Mouse (Mus musculus): ENCODE measurements around the gene Usp48. TPM values are rescaled to one million over a fixed set of nuclear protein-coding genes. Genes with fewer than 3 reads are reported as not detected.
"Not testable (repeated sequence)": the region's sequence is repeated elsewhere in the genome, so short reads cannot be mapped to it uniquely, and the experiment has no call there.

Usp48 gene
- polyA plus RNA-seq, 1 experiment: 109 TPM

- H3K27me3 ChIP-seq (ENCODE audit: control insufficient read depth, insufficient read depth, low read length): no peaks in the 10 kb centered on the region
- whole genome bisulfite sequencing: 91% methylated on average over 10 of the region's 10 CpGs
Observed at GRCm38 (mm10) chr4:137574469-137574868, 19.1 kb upstream of the Usp48 start, which contains the start of gene Ldlrad2. Ldlrad2 (minus strand) TSS chr4:137574569.

DNA sequence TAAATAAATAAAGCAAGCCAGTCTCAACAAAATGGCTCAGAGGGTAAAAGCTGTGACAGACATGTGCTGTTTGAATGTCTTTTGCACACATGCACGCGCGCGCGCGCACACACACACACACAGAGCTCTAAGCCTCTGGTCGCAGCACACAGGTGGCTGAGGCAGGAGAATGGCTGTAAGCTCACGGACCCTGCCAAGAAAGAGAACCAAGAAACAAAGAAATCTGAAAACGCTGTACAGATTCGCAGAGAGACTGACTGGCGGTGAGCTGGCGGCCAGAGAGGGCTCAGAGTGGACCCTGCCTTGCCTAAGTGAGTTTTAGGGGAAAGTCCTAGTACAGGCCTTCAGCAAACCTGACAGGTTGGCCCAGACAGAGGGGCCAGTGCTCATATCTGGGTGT, 16.1 kb upstream of the Usp48 start:
- H3K36me3 ChIP-seq (ENCODE audit: control insufficient read depth, insufficient read depth, low read length): no peaks in the 10 kb centered on the region
- no peak overlapping the region for H3K27ac ChIP-seq (ENCODE audit: control insufficient read depth, insufficient read depth, low read length)
- H3K4me3 ChIP-seq (ENCODE audit: control insufficient read depth, insufficient read depth, low read length): no peak overlapping the region
- H3K4me1 ChIP-seq (replicated peaks; ENCODE audit: control insufficient read depth, insufficient read depth, low read length): no peaks in the 10 kb centered on the region
- H3K27me3 ChIP-seq (ENCODE audit: control insufficient read depth, insufficient read depth, low read length): no peaks in the 10 kb centered on the region
- no peak for TF ChIP-seq CTCF (IDR thresholded peaks at IDR 0.05; ENCODE audit: borderline replicate concordance, control insufficient read depth, extremely low read depth, insufficient read depth, low read length, poor library complexity)
- TF ChIP-seq POLR2A (IDR thresholded peaks at IDR 0.05; ENCODE audit: control insufficient read depth, extremely low read depth, insufficient read depth, low read length, poor library complexity): no peak
- DNase-seq: no peak
- WGBS: 98% methylated on average over 12 of the region's 12 CpGs

More at GRCm38 (mm10) chr4:137574469-137574868, 19.1 kb upstream of the Usp48 start, which contains the start of gene Ldlrad2:
- H3K36me3 ChIP-seq (ENCODE audit: control insufficient read depth, insufficient read depth, low read length): no peaks in the 10 kb centered on the region
- H3K4me1 ChIP-seq (replicated peaks; ENCODE audit: control insufficient read depth, insufficient read depth, low read length): no peaks in the 10 kb centered on the region
- no peak within 1 kb of the TSS for H3K4me3 ChIP-seq (ENCODE audit: control insufficient read depth, insufficient read depth, low read length)
- no peak for DNase-seq
- TF ChIP-seq POLR2A (IDR thresholded peaks at IDR 0.05; ENCODE audit: control insufficient read depth, extremely low read depth, insufficient read depth, low read length, poor library complexity): no peak
- TF ChIP-seq CTCF (IDR thresholded peaks at IDR 0.05; ENCODE audit: borderline replicate concordance, control insufficient read depth, extremely low read depth, insufficient read depth, low read length, poor library complexity): no peak
- no peak within 1 kb of the TSS for H3K27ac ChIP-seq (ENCODE audit: control insufficient read depth, insufficient read depth, low read length)

- 6% methylated on average over 39 of the region's 39 CpGs for WGBS
- Histone ChIP-seq H3K27ac (ENCODE audit: control insufficient read depth, insufficient read depth, low read length) (no peak overlapping the region), H3K4me1 (replicated peaks; ENCODE audit: control insufficient read depth, insufficient read depth, low read length) (no peaks in the 10 kb centered on the region), H3K27me3 (ENCODE audit: control insufficient read depth, insufficient read depth, low read length) (no peaks in the 10 kb centered on the region), H3K4me3 (ENCODE audit: control insufficient read depth, insufficient read depth, low read length) (no peak overlapping the region), H3K36me3 (ENCODE audit: control insufficient read depth, insufficient read depth, low read length) (no peaks in the 10 kb centered on the region)
- peak; percentile 45 for DNase-seq
- TF ChIP-seq POLR2A (IDR thresholded peaks at IDR 0.05; ENCODE audit: control insufficient read depth, extremely low read depth, insufficient read depth, low read length, poor library complexity): no peak
- peak; percentile 81; the same call in 1 of the 2 replicates for TF ChIP-seq CTCF (IDR thresholded peaks at IDR 0.05; ENCODE audit: borderline replicate concordance, control insufficient read depth, extremely low read depth, insufficient read depth, low read length, poor library complexity)
Observed at GRCm38 (mm10) chr4:137578181-137578845, 15.2 kb upstream of the Usp48 start.

GRCm38 (mm10) chr4:137579789-137580188, 13.8 kb upstream of the Usp48 start:
- Histone ChIP-seq H3K27ac (ENCODE audit: control insufficient read depth, insufficient read depth, low read length) (no peak overlapping the region), H3K4me1 (replicated peaks; ENCODE audit: control insufficient read depth, insufficient read depth, low read length) (no peaks in the 10 kb centered on the region), H3K36me3 (ENCODE audit: control insufficient read depth, insufficient read depth, low read length) (no peaks in the 10 kb centered on the region), H3K27me3 (ENCODE audit: control insufficient read depth, insufficient read depth, low read length) (no peaks in the 10 kb centered on the region), H3K4me3 (ENCODE audit: control insufficient read depth, insufficient read depth, low read length) (no peak overlapping the region)
- WGBS: 43% methylated on average over 4 of the region's 4 CpGs
- no peak for DNase-seq
- TF ChIP-seq POLR2A (IDR thresholded peaks at IDR 0.05; ENCODE audit: control insufficient read depth, extremely low read depth, insufficient read depth, low read length, poor library complexity) (no peak), CTCF (IDR thresholded peaks at IDR 0.05; ENCODE audit: borderline replicate concordance, control insufficient read depth, extremely low read depth, insufficient read depth, low read length, poor library complexity) (no peak)

- Histone ChIP-seq H3K4me1 (replicated peaks; ENCODE audit: control insufficient read depth, insufficient read depth, low read length) (no peaks in the 10 kb centered on the region), H3K27me3 (ENCODE audit: control insufficient read depth, insufficient read depth, low read length) (no peaks in the 10 kb centered on the region), H3K4me3 (ENCODE audit: control insufficient read depth, insufficient read depth, low read length) (no peak overlapping the region), H3K36me3 (ENCODE audit: control insufficient read depth, insufficient read depth, low read length) (no peaks in the 10 kb centered on the region), H3K27ac (ENCODE audit: control insufficient read depth, insufficient read depth, low read length) (no peak overlapping the region)
- WGBS: 93% methylated on average over 2 of the region's 2 CpGs
- no peak for DNase-seq
- TF ChIP-seq CTCF (IDR thresholded peaks at IDR 0.05; ENCODE audit: borderline replicate concordance, control insufficient read depth, extremely low read depth, insufficient read depth, low read length, poor library complexity) (no peak), POLR2A (IDR thresholded peaks at IDR 0.05; ENCODE audit: control insufficient read depth, extremely low read depth, insufficient read depth, low read length, poor library complexity) (no peak)
Observed at GRCm38 (mm10) chr4:137580299-137580698, 13.3 kb upstream of the Usp48 start.

DNA sequence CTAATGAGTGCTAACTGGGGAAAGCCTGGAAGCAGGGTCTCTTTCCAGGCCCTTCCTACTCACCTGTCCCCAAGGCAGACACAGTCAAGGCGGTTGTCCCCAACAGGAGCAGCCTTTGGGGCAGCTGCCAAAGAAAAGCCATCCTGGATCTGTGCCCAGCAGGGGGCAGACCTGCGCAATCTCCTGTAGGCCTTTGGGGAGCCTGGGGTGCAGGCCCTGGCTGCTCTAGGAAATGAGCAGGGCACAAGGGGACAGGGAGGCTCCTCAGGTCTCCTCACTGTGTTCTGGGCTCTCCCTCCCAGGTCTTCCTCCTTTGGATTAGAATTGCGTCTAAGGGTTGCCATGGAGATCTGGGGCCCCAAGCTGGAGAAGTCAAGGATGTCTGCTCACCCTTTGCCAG, 11.7 kb upstream of the Usp48 start:
- 85% methylated on average over 3 of the region's 3 CpGs for WGBS
- DNase-seq: peak; percentile 65
- Histone ChIP-seq H3K4me3 (ENCODE audit: control insufficient read depth, insufficient read depth, low read length) (no peak overlapping the region), H3K27ac (ENCODE audit: control insufficient read depth, insufficient read depth, low read length) (no peak overlapping the region), H3K36me3 (ENCODE audit: control insufficient read depth, insufficient read depth, low read length) (no peaks in the 10 kb centered on the region), H3K27me3 (ENCODE audit: control insufficient read depth, insufficient read depth, low read length) (no peaks in the 10 kb centered on the region), H3K4me1 (replicated peaks; ENCODE audit: control insufficient read depth, insufficient read depth, low read length) (no peaks in the 10 kb centered on the region)
- TF ChIP-seq POLR2A (IDR thresholded peaks at IDR 0.05; ENCODE audit: control insufficient read depth, extremely low read depth, insufficient read depth, low read length, poor library complexity) (no peak), CTCF (IDR thresholded peaks at IDR 0.05; ENCODE audit: borderline replicate concordance, control insufficient read depth, extremely low read depth, insufficient read depth, low read length, poor library complexity) (peak; percentile 87)

DNA sequence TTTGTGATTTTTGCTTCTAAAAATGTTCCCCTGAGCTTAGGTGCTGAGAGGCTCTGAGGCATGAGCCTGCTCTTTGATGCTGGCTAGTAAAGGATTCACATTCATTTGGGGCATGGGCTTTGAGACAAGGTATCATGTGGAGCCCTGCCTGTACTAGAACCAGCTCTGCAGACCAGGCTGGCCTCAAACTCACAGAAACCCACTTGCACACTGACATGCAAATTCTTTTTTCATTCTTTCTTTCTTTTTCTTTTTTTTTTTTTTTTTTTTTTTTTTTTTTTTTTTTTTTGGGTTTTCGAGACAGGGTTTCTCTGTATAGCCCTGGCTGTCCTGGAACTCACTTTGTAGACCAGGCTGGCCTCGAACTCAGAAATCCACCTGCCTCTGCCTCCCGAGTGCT, 4.5 kb upstream of the Usp48 start:
- 96% methylated on average over 2 of the region's 3 CpGs for WGBS
- H3K4me3 ChIP-seq (ENCODE audit: control insufficient read depth, insufficient read depth, low read length); H3K36me3 ChIP-seq (ENCODE audit: control insufficient read depth, insufficient read depth, low read length); DNase-seq; H3K27me3 ChIP-seq (ENCODE audit: control insufficient read depth, insufficient read depth, low read length); H3K4me1 ChIP-seq (replicated peaks; ENCODE audit: control insufficient read depth, insufficient read depth, low read length); H3K27ac ChIP-seq (ENCODE audit: control insufficient read depth, insufficient read depth, low read length): not testable (repeated sequence)
